Mouse (Mus musculus) heart, embryonic 10.5 days (tissue): ENCODE measurements around the gene Emx1. TPM values are rescaled to one million over a fixed set of nuclear protein-coding genes. Genes with fewer than 3 reads are reported as not detected.
"Not testable (repeated sequence)": the region's sequence is repeated elsewhere in the genome, so short reads cannot be mapped to it uniquely, and the experiment has no call there.

Source experiments
- DNase-seq: peaks from one replicate; pipeline ENCODE4 v3.0.0-alpha.2; 2017; ENCODE audit warnings: low spot score
- H3K27ac ChIP-seq: fragments of 300-500 bp; sonication (generic); 2 replicates; pipeline ENCODE4 v1.5.1; 2016; ENCODE audit warnings: mild to moderate bottlenecking
- H3K27me3 ChIP-seq: fragments of 300-500 bp; sonication (generic); 2 replicates; pipeline ENCODE4 v1.6.1; 2016; ENCODE audit warnings: mild to moderate bottlenecking; ENCODE audit not compliant: poor library complexity, insufficient read depth, severe bottlenecking
- H3K36me3 ChIP-seq: fragments of 300-500 bp; sonication (generic); 2 replicates; pipeline ENCODE4 v1.6.1; 2016; ENCODE audit warnings: mild to moderate bottlenecking, moderate library complexity
- H3K4me1 ChIP-seq: fragments of 300-500 bp; sonication (generic); 2 replicates; pipeline ENCODE4 v1.6.1; 2016; ENCODE audit warnings: mild to moderate bottlenecking
- H3K4me3 ChIP-seq: fragments of 300-500 bp; sonication (generic); 2 replicates; pipeline ENCODE4 v1.5.1; 2016; ENCODE audit warnings: mild to moderate bottlenecking, moderate library complexity
- H3K9me3 ChIP-seq: fragments of 300-500 bp; sonication (generic); 2 replicates; pipeline ENCODE4 v1.6.1; 2016; ENCODE audit warnings: mild to moderate bottlenecking, moderate library complexity
- WGBS: fragments of 180-500 bp; shearing (Covaris S2); methylation state at CpG from one replicate; pipeline ENCODE4 v1.1.7; 2016; 5-methylcytosine and 5-hydroxymethylcytosine counted together
- polyA plus RNA-seq: library from polyadenylated mRNA; unstranded; fragments of >200 nt; fragmentation: Nextera tagmentation; extraction: Ambion mirVana; gene quantifications from 2 replicates; pipeline ENCODE4 v1.2.1, GENCODE M21; 2016

Emx1 gene
- 0.15 and 0.85 TPM in 2 replicates for polyA plus RNA-seq

DNA sequence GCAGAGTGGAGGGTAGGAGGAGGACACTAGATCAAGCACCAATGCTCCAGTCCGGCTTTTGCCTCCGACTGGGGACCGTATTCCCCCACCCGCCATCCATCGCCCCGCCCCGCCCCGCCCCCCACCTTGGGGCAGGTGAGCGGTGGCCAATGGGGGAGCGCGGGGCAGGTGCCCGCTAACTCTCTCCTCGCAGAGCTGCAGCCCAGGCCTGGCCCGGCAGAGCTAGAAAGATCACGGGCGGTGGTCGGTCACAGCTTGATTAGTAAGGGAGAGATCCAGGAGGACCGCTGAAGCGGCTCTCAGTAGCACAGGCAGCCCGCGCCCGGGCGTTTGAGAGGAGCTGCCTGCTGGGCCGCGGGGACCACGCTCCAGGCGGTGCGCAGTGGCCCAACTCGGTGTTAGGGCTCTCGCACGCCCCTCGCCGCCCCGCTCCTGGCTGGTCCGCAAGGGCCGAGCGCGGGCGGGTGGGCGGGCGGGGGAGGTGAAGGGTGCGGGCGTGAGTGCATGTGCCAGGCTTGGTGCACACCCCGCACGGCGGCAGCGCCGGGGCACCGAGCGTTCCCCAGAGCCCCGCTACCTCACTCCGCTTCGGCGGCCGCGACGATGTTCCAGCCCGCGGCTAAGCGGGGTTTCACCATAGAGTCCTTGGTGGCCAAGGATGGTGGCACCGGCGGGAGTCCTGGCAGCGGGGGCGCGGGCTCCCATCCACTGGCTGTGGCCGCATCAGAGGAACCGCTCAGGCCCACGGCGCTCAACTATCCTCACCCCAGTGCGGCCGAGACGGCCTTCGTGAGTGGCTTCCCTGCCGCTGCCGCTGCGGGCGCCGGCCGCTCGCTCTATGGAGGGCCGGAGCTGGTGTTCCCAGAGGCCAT is at the start of gene Emx1:
Gene Emx1 (plus strand): TSS at position 99 of the 872 bp plus-strand sequence.
- under 1% methylated on average over 78 of the region's 81 CpGs for whole genome bisulfite sequencing
- DNase-seq, result no peak
- H3K4me3 ChIP-seq, result peak within 1 kb of the TSS; percentile 61
- H3K9me3 ChIP-seq, result no peaks in the 10 kb centered on the region
- H3K27ac ChIP-seq, result 0 out of 2 replicates have a peak within 1 kb of the TSS, but pooled peaks have one; percentile 26
- H3K4me1 ChIP-seq, result peaks cover 41% of the 10 kb centered on the region
- no peaks in the 10 kb centered on the region for H3K36me3 ChIP-seq
- peaks cover 97% of the 10 kb centered on the region for H3K27me3 ChIP-seq

DNA sequence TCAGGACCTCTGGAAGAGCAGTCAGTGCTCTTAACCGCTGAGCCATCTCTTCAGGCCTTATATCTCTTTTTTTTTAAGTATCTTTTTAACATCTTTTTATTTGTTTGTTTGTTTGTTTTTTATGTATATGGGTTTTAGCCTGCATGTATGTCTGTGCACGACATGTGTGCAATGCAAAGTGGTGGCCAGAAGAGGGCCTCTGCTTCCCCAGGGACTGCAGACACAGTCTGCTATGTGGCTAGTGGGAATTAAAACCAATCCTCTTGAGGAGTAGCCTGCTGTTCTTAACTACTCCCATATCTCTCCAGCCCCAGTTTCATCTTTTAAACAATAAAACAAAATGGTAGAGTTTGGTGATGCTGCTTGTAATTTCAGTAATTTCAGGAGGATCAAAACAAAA is 47.7 kb upstream of the Emx1 start:
- H3K27me3 ChIP-seq, result no peaks in the 10 kb centered on the region
- DNase-seq, result no peak
- H3K36me3 ChIP-seq, result peaks cover 5% of the 10 kb centered on the region
- H3K9me3 ChIP-seq, result no peaks in the 10 kb centered on the region
- no peak overlapping the region for H3K4me3 ChIP-seq
- no peak overlapping the region for H3K27ac ChIP-seq
- peaks cover 7% of the 10 kb centered on the region for H3K4me1 ChIP-seq
- 87% methylated on average over 2 of the region's 2 CpGs for WGBS

DNA sequence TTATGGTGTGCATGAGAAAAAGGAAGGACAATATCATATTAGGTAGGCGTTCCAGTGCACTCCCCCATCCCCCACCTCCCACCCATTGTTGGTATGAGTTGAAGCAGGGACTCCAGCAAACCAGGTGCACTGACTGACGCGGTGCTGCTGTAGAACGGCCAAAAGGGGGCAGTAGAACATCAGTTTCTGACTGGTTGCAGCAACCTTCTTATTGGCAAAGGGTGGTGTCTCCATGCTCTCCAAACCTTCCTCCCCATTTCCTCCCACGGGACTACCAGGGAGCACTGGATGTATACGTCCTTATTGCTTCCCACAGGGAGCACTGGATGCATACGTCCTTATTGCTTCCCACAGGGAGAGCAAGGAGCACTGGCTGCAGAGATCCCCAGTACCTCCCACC is 46.2 kb upstream of the Emx1 start:
- H3K9me3 ChIP-seq, H3K4me3 ChIP-seq, H3K36me3 ChIP-seq, H3K27ac ChIP-seq, H3K4me1 ChIP-seq: not testable (repeated sequence)
- H3K27me3 ChIP-seq, result peaks cover 15% of the 10 kb centered on the region; the same call in 1 of the 2 replicates
- 9% methylated on average over 7 of the region's 7 CpGs for WGBS
- DNase-seq, result peak; percentile 84

DNA sequence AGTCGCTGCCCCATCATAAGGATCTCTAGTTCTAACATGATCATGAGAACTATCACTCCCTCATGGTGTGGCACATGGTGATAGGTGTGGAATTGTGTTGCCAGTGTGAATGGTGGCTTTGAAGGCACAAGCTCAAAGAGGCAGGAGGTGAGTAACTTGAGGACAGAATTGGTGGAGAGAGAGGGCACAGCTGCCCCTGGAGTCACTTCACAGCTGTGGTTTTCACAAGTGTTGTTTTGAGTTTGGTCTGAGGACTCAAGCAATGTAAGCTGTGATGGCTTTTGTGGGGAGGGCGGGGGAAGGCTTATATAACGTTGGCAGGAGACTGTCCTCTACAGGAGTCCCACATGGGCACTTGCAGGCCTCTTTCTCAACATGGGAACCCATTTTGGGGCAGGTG is 42.8 kb upstream of the Emx1 start:
- Histone ChIP-seq H3K9me3 (no peaks in the 10 kb centered on the region), H3K4me1 (0 out of 2 replicates have a peak, but pooled peaks cover 2% of the 10 kb centered on the region), H3K36me3 (no peaks in the 10 kb centered on the region), H3K4me3 (no peak overlapping the region), H3K27ac (no peak overlapping the region), H3K27me3 (peaks cover 28% of the 10 kb centered on the region; the same call in 1 of the 2 replicates)
- 69% methylated on average over 3 of the region's 3 CpGs for WGBS
- no peak for DNase-seq

DNA sequence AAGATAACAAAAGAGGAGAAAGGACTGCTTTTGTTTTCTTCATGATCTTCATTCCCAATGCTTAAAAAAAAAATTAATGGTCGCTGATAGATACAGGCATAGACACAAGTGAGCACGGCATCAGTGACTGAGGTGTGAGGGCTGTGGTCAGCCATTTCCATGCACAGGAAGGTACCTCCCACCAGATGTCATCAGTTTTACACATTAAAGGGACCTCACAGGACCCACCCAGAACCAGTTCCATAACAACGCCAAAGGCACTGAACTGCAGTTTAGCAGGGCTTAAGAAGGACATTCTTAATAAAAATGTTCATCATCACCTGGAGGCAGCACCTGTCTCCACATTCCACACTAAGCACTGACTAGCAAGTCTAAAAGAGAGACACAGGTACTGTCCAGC is 39.6 kb upstream of the Emx1 start:
- Histone ChIP-seq H3K4me3 (no peak overlapping the region), H3K27me3 (peaks cover 32% of the 10 kb centered on the region; the same call in 1 of the 2 replicates), H3K27ac (no peak overlapping the region), H3K9me3 (no peaks in the 10 kb centered on the region), H3K36me3 (no peaks in the 10 kb centered on the region), H3K4me1 (0 out of 2 replicates have a peak, but pooled peaks cover 2% of the 10 kb centered on the region)
- DNase-seq, result no peak
- 53% methylated on average over 3 of the region's 3 CpGs for WGBS

DNA sequence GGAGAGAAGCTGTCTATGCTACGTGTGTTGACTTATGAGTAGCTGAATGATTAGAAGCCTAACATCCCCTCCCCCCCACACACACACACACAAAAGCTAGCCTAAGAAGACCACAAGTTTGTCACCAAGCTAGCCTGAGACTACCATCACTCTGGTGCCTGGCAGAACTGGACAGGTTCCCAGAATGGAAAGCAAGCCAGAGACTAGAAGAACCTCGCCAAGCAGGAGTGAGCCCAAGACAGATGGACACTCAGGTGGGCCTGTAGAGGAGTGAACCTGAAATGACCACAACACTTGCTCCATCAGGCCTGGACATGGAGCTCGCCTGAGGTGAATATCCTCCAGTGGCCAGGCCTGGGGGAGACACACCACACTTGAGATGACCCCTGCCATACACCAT is 36.9 kb upstream of the Emx1 start:
- H3K36me3 ChIP-seq, result no peaks in the 10 kb centered on the region
- DNase-seq, result no peak
- peaks cover 27% of the 10 kb centered on the region for H3K27me3 ChIP-seq
- peaks cover 7% of the 10 kb centered on the region for H3K4me1 ChIP-seq
- H3K27ac ChIP-seq, result no peak overlapping the region
- no peaks in the 10 kb centered on the region for H3K9me3 ChIP-seq
- no peak overlapping the region for H3K4me3 ChIP-seq
- 79% methylated on average over 3 of the region's 3 CpGs for WGBS

DNA sequence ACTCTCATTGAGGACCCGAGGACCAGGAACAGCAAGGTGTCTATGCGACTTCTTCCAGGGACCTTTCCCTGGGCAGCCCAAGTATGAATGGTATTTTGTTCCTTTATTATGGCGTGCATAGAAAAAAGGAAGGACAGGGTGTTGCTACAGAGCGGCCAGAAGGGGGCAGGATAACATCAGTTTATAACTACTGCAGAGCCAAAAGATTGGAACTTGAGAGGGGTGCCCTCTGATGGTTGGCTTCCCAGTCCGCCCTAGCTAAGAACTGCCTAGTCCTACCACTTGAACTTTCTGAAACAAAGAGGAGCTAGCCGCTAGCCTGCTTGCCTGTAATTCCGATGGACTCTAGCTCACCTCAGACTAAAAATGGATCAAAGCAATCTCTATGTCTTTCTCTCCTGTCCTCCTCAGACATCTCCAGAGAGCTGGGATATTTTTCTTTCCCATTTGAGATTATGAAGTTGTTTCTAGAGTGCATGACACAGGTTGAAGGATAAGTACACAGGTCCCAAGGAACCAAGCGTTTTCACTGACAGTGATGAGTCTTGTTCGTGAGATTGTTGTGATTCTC is 33.2 kb upstream of the Emx1 start:
- WGBS, result 12% methylated on average over 9 of the region's 9 CpGs
- Histone ChIP-seq H3K4me1 (peaks cover 7% of the 10 kb centered on the region), H3K36me3 (no peaks in the 10 kb centered on the region), H3K27me3 (peaks cover 7% of the 10 kb centered on the region), H3K27ac (no peak overlapping the region), H3K4me3 (no peak overlapping the region), H3K9me3 (no peaks in the 10 kb centered on the region)
- peak; percentile 83 for DNase-seq

DNA sequence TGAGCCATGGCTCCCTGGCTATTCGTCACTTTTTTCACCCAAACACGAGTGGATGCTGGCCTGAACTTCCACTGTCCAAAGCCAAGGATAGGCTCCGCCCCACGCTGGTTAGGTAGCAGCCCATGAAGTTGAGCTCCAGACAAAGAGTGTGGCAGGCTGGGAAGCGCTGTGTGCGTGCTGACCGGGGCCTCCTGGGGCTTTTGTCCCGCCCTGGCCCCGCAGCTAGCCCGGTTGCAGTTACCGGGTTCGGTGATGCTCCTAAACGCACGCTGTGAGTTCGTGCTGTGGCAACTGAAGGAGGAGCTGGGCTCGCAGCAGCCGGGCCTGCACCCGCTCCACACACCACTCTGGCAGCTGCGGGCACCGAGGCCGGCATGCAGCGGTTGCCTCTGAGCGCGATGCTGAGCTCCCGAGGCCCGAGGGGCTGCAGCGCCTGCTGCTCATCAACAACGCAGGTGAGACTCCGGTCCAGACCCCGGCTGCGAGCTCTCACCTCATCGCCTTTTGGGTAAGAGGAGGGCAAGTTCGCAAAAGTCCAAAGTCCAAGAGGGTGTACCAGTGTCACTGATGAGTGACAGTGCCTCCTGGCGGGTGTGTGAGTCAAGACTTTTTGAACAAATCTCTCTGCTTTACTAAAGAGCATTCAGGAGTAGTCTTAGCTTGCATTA is 32.2 kb upstream of the Emx1 start:
- Histone ChIP-seq H3K36me3 (no peaks in the 10 kb centered on the region), H3K27me3 (peaks cover 7% of the 10 kb centered on the region), H3K27ac (peak overlapping the region; percentile 75), H3K4me3 (peak overlapping the region; percentile 66), H3K4me1 (peaks cover 7% of the 10 kb centered on the region), H3K9me3 (no peaks in the 10 kb centered on the region)
- 1% methylated on average over 34 of the region's 34 CpGs for WGBS
- DNase-seq, result no peak

DNA sequence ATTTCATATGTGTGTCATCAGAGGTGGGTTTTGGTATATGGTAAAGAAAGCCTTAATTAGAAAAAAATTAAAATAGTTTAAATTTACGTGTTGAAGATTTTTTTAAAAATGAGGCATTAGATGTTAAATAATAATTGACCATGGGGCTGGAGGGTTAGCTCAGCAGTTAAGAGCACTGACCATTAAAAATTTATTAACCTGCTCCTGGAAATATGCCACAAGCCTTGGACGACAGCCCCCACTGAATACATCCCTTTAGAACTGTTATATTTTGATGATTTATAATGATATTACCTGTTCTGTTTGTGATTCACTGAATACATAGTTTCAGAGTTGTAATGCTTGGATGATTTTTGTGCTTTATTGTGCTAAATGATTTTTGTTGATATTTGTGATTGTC is 30.7 kb upstream of the Emx1 start:
- H3K4me3 ChIP-seq, H3K4me1 ChIP-seq, DNase-seq, H3K9me3 ChIP-seq, H3K27ac ChIP-seq, H3K36me3 ChIP-seq, H3K27me3 ChIP-seq: not testable (repeated sequence)
- 70% methylated on average over 2 of the region's 2 CpGs for WGBS

DNA sequence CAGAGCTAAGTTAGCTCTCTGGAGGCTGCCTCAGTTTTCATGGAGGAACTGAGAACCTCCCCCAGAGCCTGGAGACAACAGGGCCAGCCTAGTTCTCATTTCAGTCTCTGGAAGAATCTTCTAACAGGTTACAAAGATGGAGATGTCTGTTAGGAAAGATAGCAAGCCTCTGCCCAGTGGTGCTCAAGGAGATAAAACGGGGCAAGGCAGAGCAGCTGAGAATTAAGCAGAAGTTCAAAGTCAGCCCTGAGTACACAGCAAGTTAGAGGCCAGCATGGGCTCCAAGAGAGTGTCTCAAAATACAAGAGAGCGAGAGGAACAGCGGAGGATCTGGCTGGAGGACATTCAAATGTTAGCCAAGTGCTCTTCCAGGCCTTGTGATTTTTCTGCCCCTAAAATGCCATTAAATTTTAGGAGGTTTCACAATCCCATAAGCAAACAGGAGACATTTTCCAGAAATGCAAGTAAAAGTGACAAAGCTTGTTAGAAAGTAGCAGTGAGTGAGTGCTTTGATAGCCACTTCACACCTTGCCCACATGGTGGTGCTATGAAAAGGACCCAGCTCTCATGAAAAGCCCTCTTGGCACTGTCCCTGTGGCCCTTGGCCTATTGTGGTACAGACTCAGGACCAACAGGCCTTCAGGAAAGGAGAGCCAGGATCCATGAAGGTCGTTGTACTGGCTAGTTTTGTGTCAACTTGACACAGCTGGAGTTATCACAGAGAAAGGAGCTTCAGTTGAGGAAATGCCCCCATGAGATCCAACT is 29.0 kb upstream of the Emx1 start:
- WGBS, result 67% methylated on average over 4 of the region's 4 CpGs
- not testable (repeated sequence) for H3K4me1 ChIP-seq, H3K27ac ChIP-seq, H3K9me3 ChIP-seq, H3K4me3 ChIP-seq, DNase-seq, H3K36me3 ChIP-seq, H3K27me3 ChIP-seq

DNA sequence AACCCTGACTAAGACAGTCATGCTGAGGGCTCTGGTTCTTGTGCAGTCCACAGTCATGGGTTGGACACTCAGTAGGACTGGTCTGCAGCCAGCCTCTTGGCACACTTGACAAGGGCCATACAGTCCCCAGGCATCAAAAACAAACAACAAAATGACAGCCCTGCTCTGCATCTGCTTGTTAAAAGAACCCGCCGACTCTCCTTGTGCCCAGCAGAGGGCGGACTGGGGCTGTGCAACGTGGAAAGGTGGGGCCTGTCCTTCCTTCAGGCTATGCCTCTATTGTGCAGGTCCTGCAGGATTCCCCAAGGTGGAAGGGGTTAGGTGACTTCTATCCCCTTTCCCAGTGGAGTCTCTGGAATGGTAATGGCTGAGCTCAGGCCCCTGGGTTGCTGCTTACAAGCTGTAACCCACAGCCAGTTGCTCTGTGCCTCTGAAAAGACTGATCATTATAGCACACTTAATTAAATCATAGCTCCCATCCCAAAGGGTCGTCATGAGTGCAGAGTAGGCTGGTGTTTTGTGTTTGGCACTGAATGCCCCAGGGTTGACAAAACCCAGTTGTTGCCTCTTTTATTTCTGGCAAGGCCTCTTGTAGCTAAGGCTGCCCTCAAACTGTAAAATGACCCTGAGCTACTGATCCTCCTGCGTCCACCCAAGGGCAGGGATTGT is 28.0 kb upstream of the Emx1 start:
- H3K27me3 ChIP-seq, result peaks cover 13% of the 10 kb centered on the region
- 24% methylated on average over 6 of the region's 6 CpGs for WGBS
- H3K27ac ChIP-seq, H3K36me3 ChIP-seq, H3K4me3 ChIP-seq, H3K4me1 ChIP-seq, H3K9me3 ChIP-seq: not testable (repeated sequence)
- peak; percentile 84 for DNase-seq
